Mouse (Mus musculus): ENCODE measurements at regions not wholly inside any gene's neighbourhood (a gene's known extent, or its start where the extent isn't known, plus 50 kb on each side); places are given as distances from the start of the nearest gene placed in this dataset.
A peak's percentile ranks its signal among the peaks of the same experiment; 100 is the strongest.

DNA sequence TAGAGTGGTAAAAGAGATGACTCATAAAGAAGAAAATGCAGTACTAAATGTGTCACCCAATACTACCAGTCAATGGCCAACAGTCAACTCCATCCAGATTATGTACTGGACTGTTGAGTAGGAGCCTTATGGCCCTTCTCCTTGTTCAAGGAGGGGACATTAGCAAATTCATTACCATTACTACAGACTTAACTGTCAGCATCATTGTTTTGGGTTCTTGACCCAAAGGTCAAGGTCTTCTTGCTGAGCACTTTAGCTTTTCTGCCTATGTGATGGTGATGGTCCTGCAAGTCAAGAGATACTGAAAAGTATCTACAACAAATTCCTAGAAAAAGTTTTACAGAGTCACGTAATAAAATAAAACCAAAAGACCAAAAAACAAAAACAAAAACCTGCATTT, 1251.4 kb downstream of the Gm37988 start:
- H3K36me3 ChIP-seq (ENCODE audit: control insufficient read depth, insufficient read depth, low read length), result no peaks in the 10 kb centered on the region
- H3K9ac ChIP-seq (ENCODE audit: low read length), result no peak overlapping the region
- DNase-seq (ENCODE audit: low spot score) (no peak), ATAC-seq (no peak)
- no peaks in the 10 kb centered on the region for H3K27me3 ChIP-seq (replicated peaks; ENCODE audit: control insufficient read depth, insufficient read depth, low read length)
- no peaks in the 10 kb centered on the region for H3K9me3 ChIP-seq (replicated peaks; ENCODE audit: control insufficient read depth, low read length)
- H3K4me3 ChIP-seq (ENCODE audit: low read depth, low read length), result no peak overlapping the region
- H3K27ac ChIP-seq (ENCODE audit: low read depth, low read length), result no peak overlapping the region
- H3K4me2 ChIP-seq (ENCODE audit: low read length), result no peak overlapping the region
- H3K4me1 ChIP-seq (ENCODE audit: control insufficient read depth, insufficient read depth, low read length), result no peaks in the 10 kb centered on the region
- 86% methylated on average over 1 of the region's 1 CpGs for WGBS

DNA sequence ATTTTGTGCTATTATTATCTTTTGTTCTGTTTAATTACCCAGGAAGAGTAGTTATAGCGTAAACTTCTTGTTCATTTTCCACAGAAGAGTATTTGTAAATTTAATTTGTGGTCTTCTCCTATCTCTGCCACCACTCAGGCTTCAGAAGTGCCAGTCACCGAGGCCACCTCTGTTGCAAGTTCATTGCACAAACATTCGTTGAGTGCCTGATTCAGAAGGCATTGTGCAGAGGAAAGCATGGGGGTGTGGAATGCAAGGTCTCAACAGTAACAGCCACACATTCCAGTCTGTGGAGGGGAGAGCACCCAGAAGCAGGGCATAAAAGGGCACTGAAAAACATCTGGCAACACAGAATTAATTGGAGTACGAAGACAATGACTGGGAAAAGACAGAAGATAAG, 1268.9 kb downstream of the Gm37988 start:
- Histone ChIP-seq H3K9ac (ENCODE audit: low read length) (no peak overlapping the region), H3K27ac (ENCODE audit: low read depth, low read length) (no peak overlapping the region), H3K36me3 (ENCODE audit: control insufficient read depth, insufficient read depth, low read length) (no peaks in the 10 kb centered on the region), H3K27me3 (replicated peaks; ENCODE audit: control insufficient read depth, insufficient read depth, low read length) (no peaks in the 10 kb centered on the region), H3K4me1 (ENCODE audit: control insufficient read depth, insufficient read depth, low read length) (no peaks in the 10 kb centered on the region), H3K9me3 (replicated peaks; ENCODE audit: control insufficient read depth, low read length) (no peaks in the 10 kb centered on the region), H3K4me2 (ENCODE audit: low read length) (no peak overlapping the region), H3K4me3 (ENCODE audit: low read depth, low read length) (no peak overlapping the region)
- no peak for DNase-seq (ENCODE audit: low spot score)
- ATAC-seq, result no peak
- WGBS, result 50% methylated on average over 4 of the region's 4 CpGs

DNA sequence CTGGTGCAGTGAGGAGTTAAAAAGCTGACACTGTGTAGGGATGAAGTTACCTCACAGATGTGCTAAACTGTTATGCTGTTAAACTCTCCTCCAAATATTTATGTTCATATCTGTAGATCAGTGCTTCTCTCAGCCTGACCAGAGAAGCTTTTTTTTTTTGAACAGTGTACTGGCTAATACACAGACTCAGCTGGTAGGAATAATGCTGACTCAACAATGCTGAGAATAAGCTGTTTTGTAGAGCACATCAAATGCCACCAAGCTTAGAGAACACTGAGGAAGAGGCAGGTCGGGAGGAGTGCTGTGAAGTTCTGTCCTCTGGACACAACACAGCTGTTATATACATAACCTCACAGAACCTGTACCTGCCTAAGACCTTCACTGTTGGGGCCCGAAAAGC, 1274.2 kb downstream of the Gm37988 start:
- no peak overlapping the region for H3K27ac ChIP-seq (ENCODE audit: low read depth, low read length)
- 90% methylated on average over 2 of the region's 2 CpGs for WGBS
- H3K9ac ChIP-seq (ENCODE audit: low read length), result no peak overlapping the region
- no peaks in the 10 kb centered on the region for H3K27me3 ChIP-seq (replicated peaks; ENCODE audit: control insufficient read depth, insufficient read depth, low read length)
- H3K4me3 ChIP-seq (ENCODE audit: low read depth, low read length), result no peak overlapping the region
- H3K9me3 ChIP-seq (replicated peaks; ENCODE audit: control insufficient read depth, low read length), result no peaks in the 10 kb centered on the region
- H3K4me1 ChIP-seq (ENCODE audit: control insufficient read depth, insufficient read depth, low read length), result no peaks in the 10 kb centered on the region
- H3K4me2 ChIP-seq (ENCODE audit: low read length), result no peak overlapping the region
- H3K36me3 ChIP-seq (ENCODE audit: control insufficient read depth, insufficient read depth, low read length), result no peaks in the 10 kb centered on the region
- DNase-seq (ENCODE audit: low spot score) (no peak), ATAC-seq (no peak)

- DNase-seq (ENCODE audit: low spot score) (peak; percentile 5), ATAC-seq (no peak)
- no peaks in the 10 kb centered on the region for H3K9me3 ChIP-seq (replicated peaks; ENCODE audit: control insufficient read depth, low read length)
- WGBS, result 80% methylated on average over 3 of the region's 3 CpGs
- no peak overlapping the region for H3K9ac ChIP-seq (ENCODE audit: low read length)
- no peaks in the 10 kb centered on the region for H3K4me1 ChIP-seq (ENCODE audit: control insufficient read depth, insufficient read depth, low read length)
- no peaks in the 10 kb centered on the region for H3K36me3 ChIP-seq (ENCODE audit: control insufficient read depth, insufficient read depth, low read length)
- no peaks in the 10 kb centered on the region for H3K27me3 ChIP-seq (replicated peaks; ENCODE audit: control insufficient read depth, insufficient read depth, low read length)
- H3K4me2 ChIP-seq (ENCODE audit: low read length), result no peak overlapping the region
- no peak overlapping the region for H3K27ac ChIP-seq (ENCODE audit: low read depth, low read length)
- no peak overlapping the region for H3K4me3 ChIP-seq (ENCODE audit: low read depth, low read length)
Observed at GRCm38 (mm10) chr1:6094162-6094934, 1286.7 kb downstream of the Gm37988 start.

- H3K27ac ChIP-seq (ENCODE audit: low read depth, low read length), result no peak overlapping the region
- H3K9ac ChIP-seq (ENCODE audit: low read length), result no peak overlapping the region
- no peak for DNase-seq (ENCODE audit: low spot score)
- ATAC-seq, result no peak
- 71% methylated on average over 1 of the region's 1 CpGs for WGBS
- H3K27me3 ChIP-seq (replicated peaks; ENCODE audit: control insufficient read depth, insufficient read depth, low read length), result no peaks in the 10 kb centered on the region
- no peak overlapping the region for H3K4me2 ChIP-seq (ENCODE audit: low read length)
- no peaks in the 10 kb centered on the region for H3K9me3 ChIP-seq (replicated peaks; ENCODE audit: control insufficient read depth, low read length)
- H3K4me3 ChIP-seq (ENCODE audit: low read depth, low read length), result no peak overlapping the region
- no peaks in the 10 kb centered on the region for H3K36me3 ChIP-seq (ENCODE audit: control insufficient read depth, insufficient read depth, low read length)
- no peaks in the 10 kb centered on the region for H3K4me1 ChIP-seq (ENCODE audit: control insufficient read depth, insufficient read depth, low read length)
Observed at GRCm38 (mm10) chr1:6117557-6117956, 1309.9 kb downstream of the Gm37988 start.

GRCm38 (mm10) chr1:6135066-6135465, 1327.4 kb downstream of the Gm37988 start:
- Histone ChIP-seq H3K4me2 (ENCODE audit: low read length) (no peak overlapping the region), H3K27ac (ENCODE audit: low read depth, low read length) (no peak overlapping the region), H3K4me3 (ENCODE audit: low read depth, low read length) (no peak overlapping the region), H3K9me3 (replicated peaks; ENCODE audit: control insufficient read depth, low read length) (no peaks in the 10 kb centered on the region), H3K27me3 (replicated peaks; ENCODE audit: control insufficient read depth, insufficient read depth, low read length) (no peaks in the 10 kb centered on the region), H3K4me1 (ENCODE audit: control insufficient read depth, insufficient read depth, low read length) (no peaks in the 10 kb centered on the region), H3K36me3 (ENCODE audit: control insufficient read depth, insufficient read depth, low read length) (no peaks in the 10 kb centered on the region), H3K9ac (ENCODE audit: low read length) (no peak overlapping the region)
- no peak for ATAC-seq
- DNase-seq (ENCODE audit: low spot score), result peak; percentile 63
- 17% methylated on average over 3 of the region's 3 CpGs for WGBS

DNA sequence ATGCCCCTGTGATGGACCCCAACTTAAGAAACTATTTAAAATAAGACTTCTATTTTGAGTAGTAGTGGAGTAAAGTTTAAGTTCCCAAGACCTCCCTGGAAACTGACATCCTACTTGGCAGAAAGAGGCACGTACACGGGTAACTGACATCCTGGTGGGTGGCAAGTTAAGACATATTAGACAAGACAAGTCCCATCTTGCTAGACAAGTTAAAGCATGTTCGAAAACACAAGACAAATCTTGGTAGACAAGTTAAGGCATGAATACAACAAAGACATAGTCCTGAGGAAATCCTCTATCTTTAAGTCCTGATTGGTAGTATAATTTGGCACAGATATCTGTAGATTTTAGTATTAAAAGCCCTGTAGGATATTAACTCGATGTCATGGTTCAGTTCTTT, 1332.6 kb downstream of the Gm37988 start:
- no peak overlapping the region for H3K9ac ChIP-seq (ENCODE audit: low read length)
- no peaks in the 10 kb centered on the region for H3K27me3 ChIP-seq (replicated peaks; ENCODE audit: control insufficient read depth, insufficient read depth, low read length)
- DNase-seq (ENCODE audit: low spot score) (no peak), ATAC-seq (no peak)
- no peak overlapping the region for H3K4me2 ChIP-seq (ENCODE audit: low read length)
- H3K4me3 ChIP-seq (ENCODE audit: low read depth, low read length), result no peak overlapping the region
- no peaks in the 10 kb centered on the region for H3K4me1 ChIP-seq (ENCODE audit: control insufficient read depth, insufficient read depth, low read length)
- H3K36me3 ChIP-seq (ENCODE audit: control insufficient read depth, insufficient read depth, low read length), result no peaks in the 10 kb centered on the region
- no peak overlapping the region for H3K27ac ChIP-seq (ENCODE audit: low read depth, low read length)
- H3K9me3 ChIP-seq (replicated peaks; ENCODE audit: control insufficient read depth, low read length), result no peaks in the 10 kb centered on the region
- 94% methylated on average over 4 of the region's 4 CpGs for WGBS

GRCm38 (mm10) chr1:6142816-6143215, 1335.1 kb downstream of the Gm37988 start:
- no peak for DNase-seq (ENCODE audit: low spot score)
- Histone ChIP-seq H3K27me3 (replicated peaks; ENCODE audit: control insufficient read depth, insufficient read depth, low read length) (no peaks in the 10 kb centered on the region), H3K9me3 (replicated peaks; ENCODE audit: control insufficient read depth, low read length) (no peaks in the 10 kb centered on the region), H3K4me2 (ENCODE audit: low read length) (no peak overlapping the region), H3K9ac (ENCODE audit: low read length) (no peak overlapping the region), H3K4me1 (ENCODE audit: control insufficient read depth, insufficient read depth, low read length) (no peaks in the 10 kb centered on the region), H3K4me3 (ENCODE audit: low read depth, low read length) (no peak overlapping the region), H3K36me3 (ENCODE audit: control insufficient read depth, insufficient read depth, low read length) (no peaks in the 10 kb centered on the region), H3K27ac (ENCODE audit: low read depth, low read length) (no peak overlapping the region)
- WGBS, result 49% methylated on average over 2 of the region's 2 CpGs
- ATAC-seq, result no peak

GRCm38 (mm10) chr1:6143891-6144290, 1336.2 kb downstream of the Gm37988 start:
- Histone ChIP-seq H3K27ac (ENCODE audit: low read depth, low read length) (no peak overlapping the region), H3K4me1 (ENCODE audit: control insufficient read depth, insufficient read depth, low read length) (no peaks in the 10 kb centered on the region), H3K4me2 (ENCODE audit: low read length) (no peak overlapping the region), H3K9ac (ENCODE audit: low read length) (no peak overlapping the region), H3K36me3 (ENCODE audit: control insufficient read depth, insufficient read depth, low read length) (no peaks in the 10 kb centered on the region), H3K27me3 (replicated peaks; ENCODE audit: control insufficient read depth, insufficient read depth, low read length) (no peaks in the 10 kb centered on the region), H3K4me3 (ENCODE audit: low read depth, low read length) (no peak overlapping the region), H3K9me3 (replicated peaks; ENCODE audit: control insufficient read depth, low read length) (no peaks in the 10 kb centered on the region)
- WGBS, result 67% methylated on average over 1 of the region's 1 CpGs
- peak; percentile 0 for DNase-seq (ENCODE audit: low spot score)
- ATAC-seq, result no peak

Data from forebrain, embryonic 14.5 days (tissue).